ENCODE assay signal across 8 mouse cellular contexts in genomic region chr1:165589280-165590048, GRCm38 (mm10). TPM values are rescaled to one million over a fixed set of nuclear protein-coding genes. Genes with fewer than 3 reads are reported as not detected.
A peak's percentile ranks its signal among the peaks of the same experiment; 100 is the strongest.
DNase-seq lines count a peak whose midpoint lies in the region; ATAC-seq and TF ChIP-seq lines count a peak whose summit lies in the region.

No protein-coding gene starts in this region.

- no peak overlapping the region for H3K4me3 ChIP-seq in lung, embryonic 14.5 days (ENCODE audit: low read depth, low read length)
- H3K4me3 ChIP-seq in lung, adult 2 months (replicated peaks; ENCODE audit: extremely low read depth, low read depth, low read length) = no peak overlapping the region
- no peak overlapping the region for H3K4me3 ChIP-seq in embryonic facial prominence, embryonic 11.5 days (ENCODE audit: low read depth, low read length)
- H3K4me3 ChIP-seq in heart, embryonic 16.5 days (ENCODE audit: low read length) = no peak overlapping the region
- H3K4me3 ChIP-seq in limb, embryonic 10.5 days = no peak overlapping the region

- H3K4me2 ChIP-seq in lung, embryonic 14.5 days = peak overlapping the region; percentile 2
- H3K4me2 ChIP-seq in embryonic facial prominence, embryonic 11.5 days (ENCODE audit: low read depth, low read length) = no peak overlapping the region
- peak overlapping the region; percentile 39; the same call in 1 of the 2 replicates for H3K4me2 ChIP-seq in heart, embryonic 16.5 days (ENCODE audit: low read depth, low read length)

- peak; percentile 91 for ATAC-seq in lung, embryonic 14.5 days (ENCODE audit: insufficient read depth)
- no peak for ATAC-seq in embryonic facial prominence, embryonic 11.5 days (replicated peaks; ENCODE audit: insufficient number of reproducible peaks, low FRiP score, low TSS enrichment, low read depth)
- peak; percentile 55 for ATAC-seq in heart, embryonic 16.5 days (replicated peaks; ENCODE audit: extremely low read depth, insufficient read depth, low FRiP score)
- no peak for ATAC-seq in erythroblast, adult 5-6 weeks (replicated peaks; ENCODE audit: low FRiP score, poor library complexity, severe bottlenecking)

- no peaks in the 10 kb centered on the region for H3K27me3 ChIP-seq in lung, embryonic 14.5 days (ENCODE audit: insufficient read depth, low read length)
- no peaks in the 10 kb centered on the region for H3K27me3 ChIP-seq in embryonic facial prominence, embryonic 11.5 days (ENCODE audit: control insufficient read depth, insufficient read depth, low read length)
- no peaks in the 10 kb centered on the region for H3K27me3 ChIP-seq in heart, embryonic 16.5 days (ENCODE audit: control insufficient read depth, insufficient read depth, low read length)
- no peaks in the 10 kb centered on the region for H3K27me3 ChIP-seq in limb, embryonic 10.5 days (ENCODE audit: low read depth, poor library complexity, severe bottlenecking)
- peaks cover 2% of the 10 kb centered on the region; the same call in 1 of the 2 replicates for H3K27me3 ChIP-seq in splenic B cell, adult 2 months (ENCODE audit: control insufficient read depth, insufficient read depth, low read length, poor library complexity, severe bottlenecking)

- no peaks in the 10 kb centered on the region for H3K9me3 ChIP-seq in lung, embryonic 14.5 days (ENCODE audit: low read depth, low read length)
- no peaks in the 10 kb centered on the region for H3K9me3 ChIP-seq in embryonic facial prominence, embryonic 11.5 days (replicated peaks; ENCODE audit: control insufficient read depth, low read length)
- no peaks in the 10 kb centered on the region for H3K9me3 ChIP-seq in heart, embryonic 16.5 days (replicated peaks; ENCODE audit: control insufficient read depth, low read length)
- H3K9me3 ChIP-seq in limb, embryonic 10.5 days (replicated peaks) = no peaks in the 10 kb centered on the region

- TF ChIP-seq POLR2A in lung, adult 2 months (IDR thresholded peaks at IDR 0.05; ENCODE audit: borderline replicate concordance, extremely low read depth, low read depth, low read length) = no peak

- TF ChIP-seq CTCF in lung, embryonic 14.5 days (IDR thresholded peaks at IDR 0.05; ENCODE audit: low read depth) = peak; percentile 23; the same call in 1 of the 2 replicates
- no peak for TF ChIP-seq CTCF in lung, adult 2 months (IDR thresholded peaks at IDR 0.05; ENCODE audit: insufficient read depth, low read length)

- DNase-seq in lung, embryonic 14.5 days = peak; percentile 80
- no peak for DNase-seq in lung, adult 2 months
- peak; percentile 61 for DNase-seq in embryonic facial prominence, embryonic 11.5 days (ENCODE audit: low spot score)
- no peak for DNase-seq in limb, embryonic 10.5 days (ENCODE audit: low spot score)
- peak; percentile 68 for DNase-seq in splenic B cell, adult 2 months (ENCODE audit: low read depth, low spot score)
- no peak for DNase-seq in layer of hippocampus, postnatal 14 days (ENCODE audit: low spot score in 2 of 2)

- peaks cover 24% of the 10 kb centered on the region for H3K4me1 ChIP-seq in lung, embryonic 14.5 days (ENCODE audit: insufficient read depth)
- peaks cover 17% of the 10 kb centered on the region for H3K4me1 ChIP-seq in lung, adult 2 months (ENCODE audit: control insufficient read depth, insufficient read depth, low read length)
- H3K4me1 ChIP-seq in embryonic facial prominence, embryonic 11.5 days (ENCODE audit: control insufficient read depth, insufficient read depth, low read length) = 0 out of 2 replicates have a peak, but pooled peaks cover 5% of the 10 kb centered on the region
- H3K4me1 ChIP-seq in heart, embryonic 16.5 days (ENCODE audit: control insufficient read depth, insufficient read depth, low read length) = peaks cover 40% of the 10 kb centered on the region
- peaks cover 37% of the 10 kb centered on the region for H3K4me1 ChIP-seq in limb, embryonic 10.5 days

- WGBS in lung, embryonic 14.5 days = 16% methylated on average over 10 of the region's 10 CpGs
- 22% methylated on average over 10 of the region's 10 CpGs for WGBS in lung, adult 2 months
- 28% methylated on average over 10 of the region's 10 CpGs for WGBS in embryonic facial prominence, embryonic 11.5 days
- 27% methylated on average over 10 of the region's 10 CpGs for WGBS in heart, embryonic 16.5 days
- 49% methylated on average over 10 of the region's 10 CpGs for WGBS in limb, embryonic 10.5 days

- peak overlapping the region; percentile 72 for H3K27ac ChIP-seq in lung, embryonic 14.5 days (ENCODE audit: low read depth)
- H3K27ac ChIP-seq in embryonic facial prominence, embryonic 11.5 days (replicated peaks; ENCODE audit: low read depth, low read length) = no peak overlapping the region
- peak overlapping the region; percentile 81 for H3K27ac ChIP-seq in heart, embryonic 16.5 days (ENCODE audit: low read length)
- H3K27ac ChIP-seq in limb, embryonic 10.5 days = peak overlapping the region; percentile 53

- H3K9ac ChIP-seq in lung, embryonic 14.5 days = 0 out of 2 replicates have a peak overlapping the region, but pooled peaks have one; percentile 1
- H3K9ac ChIP-seq in embryonic facial prominence, embryonic 11.5 days (replicated peaks; ENCODE audit: low read length) = no peak overlapping the region
- peak overlapping the region; percentile 39; the same call in 1 of the 2 replicates for H3K9ac ChIP-seq in heart, embryonic 16.5 days (ENCODE audit: low read length)

- peaks cover 41% of the 10 kb centered on the region for H3K36me3 ChIP-seq in lung, embryonic 14.5 days (ENCODE audit: insufficient read depth)
- H3K36me3 ChIP-seq in embryonic facial prominence, embryonic 11.5 days (replicated peaks; ENCODE audit: control insufficient read depth, insufficient read depth, low read depth, low read length) = no peaks in the 10 kb centered on the region; the same call in 1 of the 2 replicates
- peaks cover 10% of the 10 kb centered on the region for H3K36me3 ChIP-seq in heart, embryonic 16.5 days (ENCODE audit: control insufficient read depth, insufficient read depth)
- H3K36me3 ChIP-seq in limb, embryonic 10.5 days = peaks cover 42% of the 10 kb centered on the region
- no peaks in the 10 kb centered on the region for H3K36me3 ChIP-seq in splenic B cell, adult 2 months (ENCODE audit: control insufficient read depth, insufficient read depth, low read length, poor library complexity, severe bottlenecking)

RNA-seq across cellular contexts. Expression of gene Mpzl1, which starts 44.9 kb away (rescaled TPM):
- polyA plus RNA-seq in lung, embryonic 14.5 days (2014; fragmentation: Nextera tagmentation; extraction: Ambion mirVana) = 208 and 220 TPM in 2 replicates
- polyA plus RNA-seq in lung, adult 2 months (2012; rRNA removed) = 33.6 and 47.2 TPM in 2 replicates
- polyA plus RNA-seq in embryonic facial prominence, embryonic 11.5 days (2014; fragmentation: Nextera tagmentation; extraction: Ambion mirVana) = 158 and 169 TPM in 2 replicates
- 95.3 and 104 TPM in 2 replicates for polyA plus RNA-seq in heart, embryonic 16.5 days (2015; fragmentation: Nextera tagmentation; extraction: Ambion mirVana)
- polyA plus RNA-seq in limb, embryonic 10.5 days (2016; fragmentation: Nextera tagmentation; extraction: Ambion mirVana) = 141 and 148 TPM in 2 replicates
- total RNA-seq in erythroblast, adult 5-6 weeks (2015; ENCODE audit: low replicate concordance) = 0.19 and 7.5 TPM in 2 replicates
- 0.51 and 2.0 TPM in 2 replicates for total RNA-seq in erythroblast, adult 5-6 weeks (2017; ENCODE audit: low replicate concordance)
- total RNA-seq in layer of hippocampus, postnatal 14 days (2021) = 10 to 100 TPM; 73.9 to 80.1 TPM

Comparison
In these comparisons a context has a peak if more than half of its experiments do, and no peak if none do; other contexts are left out.
1. DNase-seq: peak in lung, embryonic 14.5 days (single experiment), embryonic facial prominence, embryonic 11.5 days (single experiment) and splenic B cell, adult 2 months (single experiment); none in lung, adult 2 months (single experiment), limb, embryonic 10.5 days (single experiment) and layer of hippocampus, postnatal 14 days (0 of 2).
2. ATAC-seq: peak in lung, embryonic 14.5 days (single experiment) and heart, embryonic 16.5 days (single experiment); none in embryonic facial prominence, embryonic 11.5 days (single experiment) and erythroblast, adult 5-6 weeks (single experiment).